Mouse (Mus musculus): Measurements from ENCODE around the gene Rad51d. TPM values are rescaled to one million over a fixed set of nuclear protein-coding genes. Genes with fewer than 3 reads are reported as not detected.
A peak's percentile ranks its signal among the peaks of the same experiment; 100 is the strongest.

Rad51d gene
- total and polyA plus RNA-seq, 2 experiments from 2014 or later: 8.6 to 14.0 TPM

GRCm38 (mm10) chr11:82852115-82852514, 38.3 kb downstream of the Rad51d start:
- TF ChIP-seq CTCF (IDR thresholded peaks at IDR 0.05; ENCODE audit: low read depth): no peak
- Histone ChIP-seq H3K4me3 (ENCODE audit: low read depth, low read length) (no peak overlapping the region), H3K9ac (no peak overlapping the region), H3K27me3 (ENCODE audit: insufficient read depth, low read length) (no peaks in the 10 kb centered on the region), H3K4me1 (ENCODE audit: insufficient read depth) (peaks cover 2% of the 10 kb centered on the region), H3K9me3 (ENCODE audit: low read length) (no peaks in the 10 kb centered on the region), H3K36me3 (ENCODE audit: insufficient read depth) (no peaks in the 10 kb centered on the region), H3K27ac (ENCODE audit: low read depth, low read length) (no peak overlapping the region), H3K4me2 (ENCODE audit: low read depth) (no peak overlapping the region)
- no peak for DNase-seq
- no peak for ATAC-seq
- WGBS: 86% methylated on average over 11 of the region's 11 CpGs

GRCm38 (mm10) chr11:82850259-82850658, 40.2 kb downstream of the Rad51d start:
- WGBS: 63% methylated on average over 5 of the region's 5 CpGs
- no peak overlapping the region for H3K27ac ChIP-seq (ENCODE audit: low read depth, low read length)
- H3K4me2 ChIP-seq (ENCODE audit: low read depth): no peak overlapping the region
- H3K36me3 ChIP-seq (ENCODE audit: insufficient read depth): no peaks in the 10 kb centered on the region
- TF ChIP-seq CTCF (IDR thresholded peaks at IDR 0.05; ENCODE audit: low read depth): no peak
- no peak overlapping the region for H3K4me3 ChIP-seq (ENCODE audit: low read depth, low read length)
- DNase-seq (no peak), ATAC-seq (no peak)
- peaks cover 2% of the 10 kb centered on the region for H3K4me1 ChIP-seq (ENCODE audit: insufficient read depth)
- H3K27me3 ChIP-seq (ENCODE audit: insufficient read depth, low read length): no peaks in the 10 kb centered on the region
- no peak overlapping the region for H3K9ac ChIP-seq
- H3K9me3 ChIP-seq (ENCODE audit: low read length): no peaks in the 10 kb centered on the region

GRCm38 (mm10) chr11:82847571-82848000, 42.8 kb downstream of the Rad51d start:
- Histone ChIP-seq H3K36me3 (ENCODE audit: insufficient read depth) (no peaks in the 10 kb centered on the region), H3K9me3 (ENCODE audit: low read length) (no peaks in the 10 kb centered on the region), H3K27me3 (ENCODE audit: insufficient read depth, low read length) (no peaks in the 10 kb centered on the region), H3K9ac (no peak overlapping the region), H3K4me2 (ENCODE audit: low read depth) (no peak overlapping the region), H3K4me1 (ENCODE audit: insufficient read depth) (peaks cover 2% of the 10 kb centered on the region), H3K4me3 (ENCODE audit: low read depth, low read length) (no peak overlapping the region), H3K27ac (ENCODE audit: low read depth, low read length) (no peak overlapping the region)
- no peak for TF ChIP-seq CTCF (IDR thresholded peaks at IDR 0.05; ENCODE audit: low read depth)
- no peak for ATAC-seq
- no peak for DNase-seq
- 16% methylated on average over 6 of the region's 6 CpGs for WGBS

GRCm38 (mm10) chr11:82846938-82847337, 43.5 kb downstream of the Rad51d start:
- H3K27me3 ChIP-seq (ENCODE audit: insufficient read depth, low read length): no peaks in the 10 kb centered on the region
- no peak overlapping the region for H3K4me2 ChIP-seq (ENCODE audit: low read depth)
- peaks cover 2% of the 10 kb centered on the region for H3K4me1 ChIP-seq (ENCODE audit: insufficient read depth)
- DNase-seq: no peak
- H3K9me3 ChIP-seq (ENCODE audit: low read length): no peaks in the 10 kb centered on the region
- no peak for ATAC-seq
- no peak overlapping the region for H3K9ac ChIP-seq
- TF ChIP-seq CTCF (IDR thresholded peaks at IDR 0.05; ENCODE audit: low read depth): no peak
- no peaks in the 10 kb centered on the region for H3K36me3 ChIP-seq (ENCODE audit: insufficient read depth)
- no peak overlapping the region for H3K4me3 ChIP-seq (ENCODE audit: low read depth, low read length)
- 59% methylated on average over 3 of the region's 3 CpGs for WGBS
- H3K27ac ChIP-seq (ENCODE audit: low read depth, low read length): no peak overlapping the region

GRCm38 (mm10) chr11:82846079-82846436, 44.4 kb downstream of the Rad51d start:
- DNase-seq (no peak), ATAC-seq (no peak)
- peak overlapping the region; percentile 30 for H3K4me2 ChIP-seq (ENCODE audit: low read depth)
- no peak overlapping the region for H3K4me3 ChIP-seq (ENCODE audit: low read depth, low read length)
- 49% methylated on average over 4 of the region's 4 CpGs for WGBS
- peaks cover 2% of the 10 kb centered on the region for H3K4me1 ChIP-seq (ENCODE audit: insufficient read depth)
- H3K9me3 ChIP-seq (ENCODE audit: low read length): no peaks in the 10 kb centered on the region
- H3K27me3 ChIP-seq (ENCODE audit: insufficient read depth, low read length): no peaks in the 10 kb centered on the region
- TF ChIP-seq CTCF (IDR thresholded peaks at IDR 0.05; ENCODE audit: low read depth): no peak
- no peak overlapping the region for H3K9ac ChIP-seq
- no peaks in the 10 kb centered on the region for H3K36me3 ChIP-seq (ENCODE audit: insufficient read depth)
- H3K27ac ChIP-seq (ENCODE audit: low read depth, low read length): no peak overlapping the region

- H3K9me3 ChIP-seq (ENCODE audit: low read length): no peaks in the 10 kb centered on the region
- ATAC-seq (peak; percentile 67; the same call in 1 of the 2 replicates), DNase-seq (no peak)
- peaks cover 2% of the 10 kb centered on the region for H3K4me1 ChIP-seq (ENCODE audit: insufficient read depth)
- H3K27me3 ChIP-seq (ENCODE audit: insufficient read depth, low read length): no peaks in the 10 kb centered on the region
- 29% methylated on average over 16 of the region's 16 CpGs for WGBS
- no peaks in the 10 kb centered on the region for H3K36me3 ChIP-seq (ENCODE audit: insufficient read depth)
- H3K27ac ChIP-seq (ENCODE audit: low read depth, low read length): peak overlapping the region; percentile 15; the same call in 1 of the 2 replicates
- TF ChIP-seq CTCF (IDR thresholded peaks at IDR 0.05; ENCODE audit: low read depth): peak; percentile 25
- peak overlapping the region; percentile 30 for H3K4me2 ChIP-seq (ENCODE audit: low read depth)
- H3K4me3 ChIP-seq (ENCODE audit: low read depth, low read length): no peak overlapping the region
- peak overlapping the region; percentile 35; the same call in 1 of the 2 replicates for H3K9ac ChIP-seq
These were observed 44.9 kb downstream of the Rad51d start for GRCm38 (mm10) chr11:82845415-82846078.

GRCm38 (mm10) chr11:82844771-82845414, 45.5 kb downstream of the Rad51d start:
- Histone ChIP-seq H3K36me3 (ENCODE audit: insufficient read depth) (no peaks in the 10 kb centered on the region), H3K27me3 (ENCODE audit: insufficient read depth, low read length) (no peaks in the 10 kb centered on the region), H3K9ac (0 out of 2 replicates have a peak overlapping the region, but pooled peaks have one; percentile 35), H3K9me3 (ENCODE audit: low read length) (no peaks in the 10 kb centered on the region), H3K4me1 (ENCODE audit: insufficient read depth) (peaks cover under 1% of the 10 kb centered on the region), H3K4me3 (ENCODE audit: low read depth, low read length) (no peak overlapping the region), H3K27ac (ENCODE audit: low read depth, low read length) (no peak overlapping the region), H3K4me2 (ENCODE audit: low read depth) (no peak overlapping the region)
- no peak for TF ChIP-seq CTCF (IDR thresholded peaks at IDR 0.05; ENCODE audit: low read depth)
- ATAC-seq: no peak
- 78% methylated on average over 11 of the region's 11 CpGs for WGBS
- no peak for DNase-seq

All from forebrain, postnatal 0 days (tissue).